Mouse (Mus musculus) ES-Bruce4 (cell line): Measurements from ENCODE around the gene Caprin1.

Experiments used
- CTCF ChIP-seq: IDR thresholded peaks from one replicate; pipeline ENCODE4 v1.8.1; 2011; ENCODE audit warnings: low read depth, low read length
- EP300 ChIP-seq: IDR thresholded peaks from 2 replicates; pipeline ENCODE4 v1.6.1; 2011; ENCODE audit warnings: low read depth, low read length; ENCODE audit not compliant: insufficient read depth
- POLR2A ChIP-seq: IDR thresholded peaks from one replicate; pipeline ENCODE4 v1.8.1; 2011; ENCODE audit warnings: low read length; ENCODE audit not compliant: insufficient read depth

DNA sequence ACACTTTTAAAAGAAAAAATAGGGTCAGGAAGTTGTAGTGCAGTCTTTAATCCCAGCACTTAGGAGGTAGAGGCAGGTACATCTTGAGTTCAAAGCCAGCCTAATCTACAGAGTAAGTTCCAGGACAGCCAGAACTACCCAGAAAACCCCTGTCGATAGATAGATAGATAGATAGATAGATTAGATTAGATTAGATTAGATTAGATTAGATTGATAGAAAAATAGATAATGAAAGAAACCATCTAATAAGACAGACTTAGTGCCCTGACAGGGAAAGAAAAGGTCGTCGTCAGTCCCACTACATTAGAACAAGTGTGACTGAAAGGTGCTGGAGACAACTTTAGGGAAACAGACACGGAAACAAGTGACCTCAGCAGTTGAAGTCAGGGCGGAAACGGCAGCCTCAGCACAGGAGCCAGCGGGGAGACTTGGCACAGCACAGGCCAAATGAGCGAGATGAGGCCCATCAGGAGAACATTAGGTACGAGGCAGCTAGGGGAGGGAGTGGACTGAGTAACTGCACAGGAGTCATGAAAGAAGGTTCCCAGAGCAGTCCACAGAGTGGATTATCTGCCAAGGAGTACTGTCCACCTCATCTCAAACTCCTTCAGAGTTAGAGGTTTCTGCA is 41.9 kb downstream of the Caprin1 start:
- no peak for TF ChIP-seq EP300
- TF ChIP-seq CTCF: no peak
- no peak for TF ChIP-seq POLR2A
